Mouse (Mus musculus) CD4-positive helper T cell, adult 2 months (primary cell): ENCODE measurements at regions not wholly inside any gene's neighbourhood (a gene's known extent, or its start where the extent isn't known, plus 50 kb on each side); places are given as distances from the start of the nearest gene placed in this dataset.

Source experiments
- DNase-seq: peaks from one replicate; pipeline ENCODE4 v3.0.0-alpha.2; 2012; ENCODE audit warnings: low read depth, missing footprints, low spot score

DNA sequence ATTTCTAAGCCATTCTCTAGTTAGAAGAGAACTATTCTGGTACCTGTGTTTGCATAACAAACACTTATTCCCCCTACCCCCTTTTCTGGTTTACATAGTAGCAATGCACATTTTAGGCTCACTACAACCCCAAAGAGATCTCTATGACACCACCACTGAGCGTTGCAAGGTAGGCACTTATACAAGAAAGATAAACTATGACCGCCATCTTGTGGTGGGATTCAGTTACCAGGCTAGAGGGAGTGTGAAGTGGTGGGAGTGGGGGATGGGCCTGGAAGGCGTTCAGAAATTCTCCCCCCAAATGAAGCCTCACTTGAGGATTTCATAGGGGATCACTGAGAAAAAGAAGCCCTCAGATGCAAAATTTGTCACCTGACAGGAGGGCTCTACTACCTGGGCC, 64.4 kb upstream of the Fst start:
- peak; percentile 6 for DNase-seq

DNA sequence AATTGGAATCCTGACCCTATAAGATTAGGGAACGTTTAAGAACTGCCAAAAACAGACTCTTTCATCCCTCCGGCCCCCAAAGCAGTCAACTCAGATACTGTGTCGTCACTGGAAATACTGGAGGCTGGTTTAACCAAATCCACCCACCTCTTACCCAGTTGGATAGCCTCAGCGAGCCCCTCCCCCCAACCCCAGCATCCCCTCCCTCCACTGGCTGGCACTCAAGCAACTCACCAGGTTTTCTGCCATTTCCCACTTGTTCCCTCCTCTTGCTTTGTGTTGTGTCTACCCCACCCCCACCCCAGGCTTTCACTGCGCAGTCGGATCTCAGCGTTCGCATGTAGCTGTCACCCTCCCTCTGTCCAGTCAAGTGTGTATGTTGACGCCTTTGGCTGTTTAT, 68.1 kb upstream of the Fst start:
- no peak for DNase-seq

- DNase-seq = no peak
Observed at GRCm38 (mm10) chr13:114530171-114530774, 71.5 kb upstream of the Fst start.

- DNase-seq = no peak
Observed at GRCm38 (mm10) chr13:114531780-114532179, 73.0 kb upstream of the Fst start.

DNA sequence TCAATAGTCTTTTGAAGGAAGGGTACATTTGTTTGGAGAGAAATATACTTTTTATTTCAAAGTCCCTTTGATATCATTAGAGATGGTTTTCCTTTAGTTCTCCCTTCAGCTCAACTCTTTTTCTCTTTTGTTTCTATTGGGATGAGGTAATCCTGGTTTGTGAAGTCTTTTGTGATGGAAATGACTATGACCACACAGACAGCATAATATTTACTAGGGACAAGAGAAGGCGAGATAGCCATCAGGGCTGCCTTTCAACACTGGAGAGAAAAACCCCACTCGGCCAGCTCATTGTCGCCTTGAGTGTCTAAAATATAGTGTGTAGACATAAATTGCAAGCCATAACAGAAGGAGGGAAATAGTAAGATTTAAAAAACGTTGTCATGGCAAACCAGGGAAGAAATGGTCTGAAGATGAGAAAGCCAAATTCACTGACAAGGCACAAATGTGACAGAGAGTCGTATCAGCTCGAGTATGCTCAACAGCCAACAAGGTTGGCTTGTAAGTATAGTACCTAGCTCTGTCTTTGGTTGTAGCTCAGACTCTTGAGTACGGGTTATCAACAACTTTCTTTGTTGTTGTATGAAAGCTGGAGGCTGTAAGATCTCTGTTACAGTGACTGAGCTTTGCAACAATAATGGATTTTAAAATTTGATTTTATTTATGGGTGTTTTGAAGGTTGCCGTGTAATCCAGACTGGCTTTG, 73.8 kb upstream of the Fst start:
- no peak for DNase-seq

GRCm38 (mm10) chr13:114534591-114534990, 75.8 kb upstream of the Fst start:
- DNase-seq = no peak

- no peak for DNase-seq
Observed at GRCm38 (mm10) chr13:114535721-114536120, 77.0 kb upstream of the Fst start.

DNA sequence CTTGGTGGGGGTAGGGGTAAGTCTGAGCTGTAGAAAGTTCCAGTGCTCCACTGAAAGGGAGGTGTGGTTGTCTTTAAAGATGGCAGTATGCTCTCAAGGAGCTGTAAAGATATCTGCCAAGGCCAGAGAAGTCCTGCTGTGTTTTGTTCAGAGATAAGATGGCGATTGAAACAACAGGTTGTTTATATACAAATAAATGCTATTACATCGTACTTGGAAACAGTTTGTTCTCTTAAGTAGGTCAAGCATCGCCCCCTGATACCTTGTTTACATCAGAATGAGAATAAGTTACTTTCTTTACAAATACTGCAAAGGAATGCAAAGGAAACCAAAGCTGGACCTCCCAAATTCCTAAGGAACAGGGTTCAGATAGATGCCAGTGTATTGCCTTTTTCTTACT, 113.0 kb upstream of the Fst start:
- no peak for DNase-seq

DNA sequence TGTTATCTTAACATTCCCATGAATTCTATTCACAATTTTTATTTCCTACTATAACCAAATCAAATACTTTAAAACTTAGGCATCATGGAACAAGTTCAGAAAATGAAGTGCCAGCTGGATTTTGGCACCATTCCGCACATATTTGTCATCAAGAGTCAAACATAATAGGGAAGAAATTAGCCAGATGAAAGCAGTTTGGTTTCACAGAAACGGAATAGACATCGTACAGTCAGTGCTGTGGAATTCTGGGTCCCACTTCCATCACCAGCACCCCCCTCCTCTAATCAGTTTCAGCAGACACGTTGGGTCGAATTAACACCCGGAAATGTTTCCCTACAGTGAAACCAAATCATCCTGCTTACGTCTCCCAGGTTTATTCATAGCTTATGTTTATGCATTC, 125.8 kb upstream of the Fst start:
- DNase-seq = no peak

- no peak for DNase-seq
Observed at GRCm38 (mm10) chr13:114587621-114588020, 128.9 kb upstream of the Fst start.

- no peak for DNase-seq
Observed at GRCm38 (mm10) chr13:114603341-114603740, 144.6 kb upstream of the Fst start.

DNA sequence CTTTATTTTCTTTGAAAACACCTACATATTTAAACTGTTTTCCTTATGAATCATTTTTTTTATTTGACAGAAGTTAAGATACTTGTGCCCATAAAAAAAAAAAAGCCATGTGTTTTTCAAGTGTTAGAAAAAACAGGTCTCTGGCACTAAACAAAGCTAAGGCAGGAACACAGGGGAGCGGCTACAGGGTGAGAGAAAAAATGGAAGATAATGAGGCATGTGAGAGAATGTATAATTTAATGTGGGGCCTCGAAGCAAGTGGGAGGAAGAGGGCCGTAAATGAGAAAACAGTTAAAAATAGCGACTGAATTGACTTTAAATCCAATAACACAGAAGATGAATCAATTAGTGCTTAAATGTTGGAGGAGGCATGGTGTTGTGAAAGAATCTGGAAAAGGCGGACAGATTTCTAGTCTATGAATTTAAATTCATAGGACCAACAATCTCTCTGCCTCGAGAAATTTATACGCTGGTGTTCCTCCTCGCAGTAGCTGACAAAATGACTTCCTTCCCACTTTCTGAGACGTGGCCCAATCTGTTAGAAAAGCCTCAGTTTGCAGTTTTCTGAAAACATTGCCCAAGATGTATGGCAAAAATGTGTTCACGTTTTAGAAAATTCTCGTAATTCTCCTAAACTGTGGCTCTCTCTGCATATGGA, 145.4 kb upstream of the Fst start:
- no peak for DNase-seq

GRCm38 (mm10) chr13:114613909-114614308, 155.2 kb upstream of the Fst start:
- DNase-seq = no peak

DNA sequence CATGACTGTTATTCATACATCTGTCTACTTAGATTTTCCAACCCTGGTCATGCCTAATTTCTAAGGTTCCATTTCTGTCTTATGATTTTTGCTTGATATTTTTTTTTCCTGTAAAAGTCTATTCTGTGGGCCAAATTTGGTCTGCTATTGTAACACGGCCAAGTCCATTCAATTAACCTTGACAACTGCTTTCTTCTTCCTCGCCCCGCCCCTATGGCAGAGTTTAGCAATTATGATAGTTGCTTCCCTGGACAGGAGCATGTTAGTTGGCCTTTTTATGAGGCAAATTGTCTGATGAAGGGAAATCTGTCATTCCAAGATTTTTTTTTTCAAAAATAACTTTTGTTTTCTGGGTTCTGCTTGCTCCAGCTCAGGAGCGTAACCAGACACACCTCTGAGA, 160.7 kb upstream of the Fst start:
- no peak for DNase-seq

GRCm38 (mm10) chr13:114636731-114637130, 178.0 kb upstream of the Fst start:
- no peak for DNase-seq

GRCm38 (mm10) chr13:114639531-114639930, 178.5 kb upstream of the Mocs2 start:
- no peak for DNase-seq

- DNase-seq = no peak
Observed at GRCm38 (mm10) chr13:114641688-114642390, 176.2 kb upstream of the Mocs2 start.

DNA sequence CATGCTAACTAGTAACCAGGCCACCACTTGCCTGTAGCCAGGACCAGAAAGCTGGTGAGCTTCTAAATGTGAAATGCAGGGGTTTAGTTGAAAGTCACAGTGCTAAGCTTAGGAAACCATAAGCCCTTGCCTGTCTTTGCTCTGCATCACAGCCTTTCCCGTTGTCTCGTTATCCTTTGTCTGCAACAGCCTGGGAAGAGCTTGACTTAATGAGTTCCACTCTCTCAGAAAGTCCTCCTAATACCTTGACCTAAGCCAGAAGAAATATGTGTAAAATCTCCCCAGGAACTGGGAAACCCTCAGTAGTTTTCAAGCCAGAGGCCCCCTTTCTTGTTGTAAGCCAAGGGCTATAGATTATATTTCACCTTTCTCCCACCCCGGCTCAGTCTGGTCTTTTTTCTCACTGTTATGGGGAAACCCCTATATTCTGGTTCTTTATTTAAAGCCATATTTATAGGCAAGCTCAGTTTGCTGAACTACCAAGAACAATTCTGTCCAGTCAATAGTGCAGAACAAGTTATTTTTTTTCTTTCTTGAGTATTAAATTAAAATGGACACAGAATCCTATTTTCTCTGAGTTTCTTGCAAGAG, 175.0 kb upstream of the Mocs2 start:
- DNase-seq = no peak

DNA sequence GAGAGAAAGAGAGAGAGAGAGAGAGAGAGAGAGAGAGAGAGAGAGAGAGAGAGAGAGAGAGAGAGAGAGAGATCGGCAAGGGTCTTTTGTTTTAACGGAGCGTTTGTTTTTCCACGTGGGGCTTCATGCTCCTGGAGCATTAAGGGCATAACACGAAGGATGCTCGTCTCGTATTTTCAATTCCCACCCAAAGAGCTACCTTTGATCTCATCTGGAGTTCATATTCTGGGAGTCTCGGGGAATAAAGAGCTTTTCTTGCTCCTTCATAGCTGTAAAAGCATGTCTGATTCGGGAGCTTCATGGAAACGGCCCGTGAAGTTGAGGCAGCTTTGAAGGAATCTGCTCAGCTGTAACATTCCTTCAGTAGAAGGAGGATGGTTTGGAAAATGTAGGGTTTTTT, 174.5 kb upstream of the Mocs2 start:
- DNase-seq = no peak

DNA sequence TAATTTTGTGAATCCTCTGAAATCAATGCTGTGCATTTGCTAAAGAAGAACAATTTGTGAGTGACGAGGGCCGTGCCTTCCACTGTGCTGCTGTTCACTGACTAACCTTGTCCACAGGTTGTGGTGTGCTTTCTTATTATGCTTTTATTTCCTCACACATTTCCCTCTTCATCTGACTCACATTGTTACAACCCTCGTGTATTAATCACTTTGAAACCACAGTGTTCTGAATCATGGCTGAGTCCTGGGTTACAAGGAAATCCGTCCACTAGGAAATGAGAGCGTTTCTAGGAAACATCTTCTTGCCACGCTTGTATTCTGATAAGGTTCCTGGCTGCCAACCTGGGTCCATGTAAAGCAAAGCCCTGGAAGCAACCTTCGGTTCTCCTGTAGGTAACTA, 163.8 kb upstream of the Mocs2 start:
- no peak for DNase-seq

GRCm38 (mm10) chr13:114654953-114655586, 163.0 kb upstream of the Mocs2 start:
- no peak for DNase-seq

DNA sequence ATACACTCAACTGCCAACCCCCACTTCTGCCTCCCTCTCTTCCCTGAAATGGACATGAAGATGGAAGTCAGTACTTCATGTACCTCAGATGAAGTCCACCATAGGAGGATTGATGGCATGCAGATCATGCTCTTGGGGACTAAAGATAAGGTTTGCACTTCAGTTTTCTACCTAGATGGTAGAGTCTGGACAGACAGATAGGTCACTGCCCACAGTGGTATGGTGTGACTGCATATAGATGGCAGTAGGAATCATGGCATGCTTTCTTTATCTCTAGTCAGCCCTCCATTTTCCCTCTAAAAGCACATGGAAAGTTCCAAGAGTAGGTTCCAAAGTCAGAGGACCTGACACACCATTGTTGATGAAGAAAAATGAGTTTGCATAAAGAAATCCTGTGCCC, 145.6 kb upstream of the Mocs2 start:
- DNase-seq = no peak
